Mouse (Mus musculus): ENCODE results near the gene H2-DMb2. TPM values are rescaled to one million over a fixed set of nuclear protein-coding genes. Genes with fewer than 3 reads are reported as not detected.

H2-DMb2 gene
- total RNA-seq, 2 experiments from 2014 or later = 0.17 to 0.53 TPM

Other genes starting within 250 kb of the H2-DMb2 start
- gene Platr17, start 238.2 kb upstream of the H2-DMb2 start, total RNA-seq (2021) = not detected
- gene Daxx, start 233.9 kb upstream of the H2-DMb2 start, total RNA-seq (2021) = 10 to 100 TPM; 12.0 to 13.7 TPM
- 10 to 100 TPM; 30.2 to 31.7 TPM for gene Tapbp, start 227.4 kb upstream of the H2-DMb2 start, total RNA-seq (2021)
- 10 to 100 TPM; 14.2 to 16.4 TPM for gene Zbtb22, start 227.4 kb upstream of the H2-DMb2 start, total RNA-seq (2021)
- 10 to 100 TPM; 26.4 to 31.9 TPM for gene Rgl2, start 213.8 kb upstream of the H2-DMb2 start, total RNA-seq (2021)
- 10 to 100 TPM; 64.8 to 68.8 TPM for gene Pfdn6, start 203.0 kb upstream of the H2-DMb2 start, total RNA-seq (2021)
- 1 to 10 TPM; 8.7 to 8.8 TPM for gene Wdr46, start 202.6 kb upstream of the H2-DMb2 start, total RNA-seq (2021)
- 1 to 10 TPM; 1.5 to 1.7 TPM for gene B3galt4, start 191.8 kb upstream of the H2-DMb2 start, total RNA-seq (2021)
- 10 to 100 TPM; 29.6 to 33.5 TPM for gene Vps52, start 187.5 kb upstream of the H2-DMb2 start, total RNA-seq (2021)
- 100 to 1,000 TPM; 367 to 381 TPM for gene Rps18, start 187.3 kb upstream of the H2-DMb2 start, total RNA-seq (2021)
- gene H2-K1, start 143.0 kb upstream of the H2-DMb2 start, total RNA-seq (2021) = 10 to 100 TPM; 47.2 to 57.7 TPM
- 10 to 100 TPM; 12.5 to 13.5 TPM for gene Ring1, start 118.6 kb upstream of the H2-DMb2 start, total RNA-seq (2021)
- gene H2-Ke6, start 115.2 kb upstream of the H2-DMb2 start, total RNA-seq (2021) = 10 to 100 TPM; 80.3 to 82.1 TPM
- 10 to 100 TPM; 41.0 to 50.2 TPM for gene Slc39a7, start 111.6 kb upstream of the H2-DMb2 start, total RNA-seq (2021)
- 10 to 100 TPM; 34.9 to 37.0 TPM for gene Rxrb, start 111.5 kb upstream of the H2-DMb2 start, total RNA-seq (2021)
- 1 to 10 TPM; 2.9 TPM for gene Col11a2, start 103.9 kb upstream of the H2-DMb2 start, total RNA-seq (2021)
- gene H2-Oa, start 51.0 kb upstream of the H2-DMb2 start, total RNA-seq (2021) = not detected
- 1 to 10 TPM; 2.6 to 3.2 TPM for gene H2-DMa, start 23.8 kb upstream of the H2-DMb2 start, total RNA-seq (2021)
- gene Brd2, start 20.7 kb upstream of the H2-DMb2 start, total RNA-seq (2021) = 10 to 100 TPM; 71.6 to 77.3 TPM
- gene H2-DMb1, start 9.8 kb downstream of the H2-DMb2 start, total RNA-seq (2021) = under 1 TPM; 0.16 to 0.78 TPM
- gene Tap1, start 44.2 kb downstream of the H2-DMb2 start, total RNA-seq (2021) = 1 to 10 TPM in 1 of 2 experiments, under 1 TPM in 1; 0.98 to 3.6 TPM
- 1 to 10 TPM in 1 of 2 experiments, under 1 TPM in 1; 0.73 to 3.8 TPM for gene Psmb9, start 44.5 kb downstream of the H2-DMb2 start, total RNA-seq (2021)
- 1 to 10 TPM; 3.2 to 6.7 TPM for gene Psmb8, start 54.4 kb downstream of the H2-DMb2 start, total RNA-seq (2021)
- 1 to 10 TPM; 4.1 to 6.6 TPM for gene Tap2, start 60.2 kb downstream of the H2-DMb2 start, total RNA-seq (2021)
- gene H2-Ob, start 95.6 kb downstream of the H2-DMb2 start, total RNA-seq (2021) = under 1 TPM; 0.14 to 0.33 TPM
- gene H2-Ab1, start 114.4 kb downstream of the H2-DMb2 start, total RNA-seq (2021) = 1 to 10 TPM; 3.0 to 4.8 TPM
- 1 to 10 TPM; 3.7 to 5.9 TPM for gene H2-Aa, start 144.5 kb downstream of the H2-DMb2 start, total RNA-seq (2021)
- 1 to 10 TPM; 3.9 to 5.6 TPM for gene H2-Eb1, start 162.6 kb downstream of the H2-DMb2 start, total RNA-seq (2021)
- not detected for gene H2-Eb2, start 182.4 kb downstream of the H2-DMb2 start, total RNA-seq (2021)
- under 1 TPM; 0.14 to 0.33 TPM for gene Btnl2, start 211.5 kb downstream of the H2-DMb2 start, total RNA-seq (2021)
- gene Btnl1, start 233.8 kb downstream of the H2-DMb2 start, total RNA-seq (2021) = not detected

Measured in gastrocnemius, adult 18-20 months (tissue).